Mouse (Mus musculus) MEL (cell line): ENCODE results near the gene Erf. TPM values are rescaled to one million over a fixed set of nuclear protein-coding genes. Genes with fewer than 3 reads are reported as not detected.

ENCODE experiments used
- DNase-seq: peaks from one replicate; pipeline ENCODE4 v3.0.0; 2011; ENCODE audit warnings: low read depth, low spot score
- H3K27ac ChIP-seq: 2 replicates; pipeline ENCODE4 v1.5.1; 2012; ENCODE audit warnings: low read depth, mild to moderate bottlenecking, control low read depth, low read length, moderate library complexity; ENCODE audit not compliant: control insufficient read depth
- H3K27me3 ChIP-seq, 2 experiments: fragments of 150-350 bp in 1 of 2; sonication (generic) in 1 of 2; 2 replicates each; pipeline ENCODE4 v1.6.1; 2012; ENCODE audit warnings: low read length in 2 of 2, mild to moderate bottlenecking in 2 of 2, improper control_type of control experiment in 1 of 2, moderate library complexity in 1 of 2; ENCODE audit not compliant: insufficient read depth in 2 of 2, control insufficient read depth in 1 of 2
- H3K36me3 ChIP-seq, 2 experiments: 2 replicates each; pipeline ENCODE4 v1.6.1; 2012 to 2014; ENCODE audit warnings: low read length in 2 of 2, improper control_type of control experiment in 1 of 2, inconsistent platforms in 1 of 2, mild to moderate bottlenecking in 1 of 2; ENCODE audit not compliant: insufficient read depth in 2 of 2, control insufficient read depth in 1 of 2
- H3K4me1 ChIP-seq, 2 experiments: fragments of 150-350 bp in 1 of 2; sonication (generic) in 1 of 2; 2 replicates each; pipeline ENCODE4 v1.6.1; 2012; ENCODE audit warnings: low read length in 2 of 2, improper control_type of control experiment in 1 of 2, mild to moderate bottlenecking in 1 of 2; ENCODE audit not compliant: insufficient read depth in 2 of 2, control insufficient read depth in 1 of 2
- H3K4me3 ChIP-seq, 2 experiments: fragments of 150-350 bp in 1 of 2; sonication (generic) in 1 of 2; 2 replicates each; pipeline ENCODE4 v1.5.1; 2012; ENCODE audit warnings: low read depth in 2 of 2, low read length in 2 of 2, mild to moderate bottlenecking in 2 of 2, moderate library complexity in 2 of 2, control low read depth in 1 of 2, improper control_type of control experiment in 1 of 2; ENCODE audit not compliant: control insufficient read depth in 1 of 2, insufficient read depth in 1 of 2
- H3K79me2 ChIP-seq: 2 replicates; pipeline ENCODE4 v1.6.1; 2012; ENCODE audit warnings: mild to moderate bottlenecking, low read length, moderate library complexity; ENCODE audit not compliant: control insufficient read depth, poor library complexity, insufficient read depth
- H3K9ac ChIP-seq: 2 replicates; pipeline ENCODE4 v1.6.1; 2012; ENCODE audit warnings: low read depth, mild to moderate bottlenecking, control low read depth, low read length, moderate library complexity; ENCODE audit not compliant: control insufficient read depth, poor library complexity, severe bottlenecking
- H3K9me3 ChIP-seq: fragments of 150-350 bp; sonication (generic); replicated peaks from 2 replicates; pipeline ENCODE4 v1.6.1; 2012; ENCODE audit warnings: mild to moderate bottlenecking, low read length, improper control_type of control experiment, moderate library complexity; ENCODE audit not compliant: insufficient read depth
- BHLHE40 ChIP-seq: IDR thresholded peaks from 2 replicates; pipeline ENCODE4 v1.6.1; 2012; ENCODE audit warnings: low read depth, mild to moderate bottlenecking, inconsistent platforms, low read length, improper control_type of control experiment, borderline replicate concordance
- CHD1 ChIP-seq: IDR thresholded peaks from 2 replicates; pipeline ENCODE4 v1.6.1; 2012; ENCODE audit warnings: low read depth, mild to moderate bottlenecking, inconsistent platforms, low read length, improper control_type of control experiment
- CTCF ChIP-seq, 3 experiments: IDR thresholded peaks in 2 of 3; conservative IDR thresholded peaks in 1 of 3; 2 replicates each; pipeline ENCODE4 v1.5.1; 2011 to 2012; ENCODE audit warnings: low read length in 3 of 3, low read depth in 2 of 3, mild to moderate bottlenecking in 2 of 3, improper control_type of control experiment in 1 of 3, inconsistent platforms in 1 of 3, mixed read lengths in 1 of 3, moderate library complexity in 1 of 3; ENCODE audit not compliant: control insufficient read depth in 1 of 3, insufficient read depth in 1 of 3, poor library complexity in 1 of 3, severe bottlenecking in 1 of 3
- EP300 ChIP-seq, 2 experiments: IDR thresholded peaks; 2 replicates each; pipeline ENCODE4 v1.6.1; 2011; ENCODE audit warnings: improper control_type of control experiment in 2 of 2, low read length in 2 of 2, low read depth in 1 of 2, mild to moderate bottlenecking in 1 of 2
- ETS1 ChIP-seq: IDR thresholded peaks from 2 replicates; pipeline ENCODE4 v1.6.1; 2012; ENCODE audit warnings: low read depth, mild to moderate bottlenecking, inconsistent platforms, low read length, improper control_type of control experiment, moderate library complexity
- JUND ChIP-seq: IDR thresholded peaks from 2 replicates; pipeline ENCODE4 v1.6.1; 2011; ENCODE audit warnings: low read depth, mild to moderate bottlenecking, improper control_type of control experiment, low read length
- KAT2A ChIP-seq: conservative IDR thresholded peaks from 2 replicates; pipeline ENCODE4 v1.6.1; 2012; ENCODE audit warnings: low read depth, low read length, improper control_type of control experiment, inconsistent platforms
- MAX ChIP-seq: IDR thresholded peaks from 2 replicates; pipeline ENCODE4 v1.6.1; 2011; ENCODE audit warnings: low read length, improper control_type of control experiment
- MAZ ChIP-seq: IDR thresholded peaks from 2 replicates; pipeline ENCODE4 v1.6.1; 2012; ENCODE audit warnings: low read depth, mild to moderate bottlenecking, inconsistent platforms, low read length, improper control_type of control experiment
- MEF2A ChIP-seq: IDR thresholded peaks from 2 replicates; pipeline ENCODE4 v1.6.1; 2014; ENCODE audit warnings: low read depth, mild to moderate bottlenecking, inconsistent platforms, low read length, improper control_type of control experiment; ENCODE audit not compliant: poor library complexity, insufficient replicate concordance, severe bottlenecking; ENCODE audit errors: extremely low read depth
- MXI1 ChIP-seq: IDR thresholded peaks from 2 replicates; pipeline ENCODE4 v1.6.1; 2011; ENCODE audit warnings: mild to moderate bottlenecking, low read depth, low read length, improper control_type of control experiment
- MYC ChIP-seq: IDR thresholded peaks from 2 replicates; pipeline ENCODE4 v1.6.1; 2011; ENCODE audit warnings: low read depth, mild to moderate bottlenecking, low read length, improper control_type of control experiment, moderate library complexity
- NRF1 ChIP-seq: IDR thresholded peaks from 2 replicates; pipeline ENCODE4 v1.6.1; 2014; ENCODE audit warnings: low read depth, mild to moderate bottlenecking, inconsistent platforms, low read length, improper control_type of control experiment, moderate library complexity; ENCODE audit not compliant: poor library complexity, insufficient read depth, severe bottlenecking
- POLR2A ChIP-seq, 2 experiments: IDR thresholded peaks; 2 replicates each; pipeline ENCODE4 v1.6.1; 2011 to 2012; ENCODE audit warnings: low read length in 2 of 2, mild to moderate bottlenecking in 2 of 2, control low read depth in 1 of 2, improper control_type of control experiment in 1 of 2, low read depth in 1 of 2, moderate library complexity in 1 of 2; ENCODE audit not compliant: control insufficient read depth in 1 of 2, insufficient read depth in 1 of 2, poor library complexity in 1 of 2
- POLR2AphosphoS2 ChIP-seq: IDR thresholded peaks from 2 replicates; pipeline ENCODE4 v1.6.1; 2011; ENCODE audit warnings: low read length, improper control_type of control experiment
- RAD21 ChIP-seq: IDR thresholded peaks from 2 replicates; pipeline ENCODE4 v1.6.1; 2011; ENCODE audit warnings: mild to moderate bottlenecking, low read depth, low read length, improper control_type of control experiment
- RCOR1 ChIP-seq: IDR thresholded peaks from 2 replicates; pipeline ENCODE4 v1.6.1; 2012; ENCODE audit warnings: low read depth, mild to moderate bottlenecking, inconsistent platforms, low read length, improper control_type of control experiment
- SIN3A ChIP-seq: IDR thresholded peaks from 2 replicates; pipeline ENCODE4 v1.6.1; 2012; ENCODE audit warnings: low read length, improper control_type of control experiment, inconsistent platforms
- SMC3 ChIP-seq: IDR thresholded peaks from 2 replicates; pipeline ENCODE4 v1.6.1; 2011; ENCODE audit warnings: low read depth, low read length, improper control_type of control experiment
- TCF12 ChIP-seq: IDR thresholded peaks from 2 replicates; pipeline ENCODE4 v1.6.1; 2014; ENCODE audit warnings: low read depth, mild to moderate bottlenecking, inconsistent platforms, low read length, improper control_type of control experiment, moderate library complexity
- USF1 ChIP-seq: IDR thresholded peaks from 2 replicates; pipeline ENCODE4 v1.6.1; 2014; ENCODE audit warnings: low read depth, mild to moderate bottlenecking, inconsistent platforms, low read length, improper control_type of control experiment, moderate library complexity
- ZKSCAN1 ChIP-seq: IDR thresholded peaks from 2 replicates; pipeline ENCODE4 v1.6.1; 2012; ENCODE audit warnings: low read depth, mild to moderate bottlenecking, inconsistent platforms, low read length, improper control_type of control experiment, moderate library complexity
- ZMIZ1 ChIP-seq: IDR thresholded peaks from 2 replicates; pipeline ENCODE4 v1.6.1; 2012; ENCODE audit warnings: low read depth, mild to moderate bottlenecking, inconsistent platforms, low read length, improper control_type of control experiment, moderate library complexity
- polyA plus RNA-seq, 2 experiments: library from polyadenylated mRNA; stranded (reverse) in 1 of 2; unstranded in 1 of 2; fragments of >175 nt in 1 of 2; fragments of >200 nt in 1 of 2; gene quantifications; 2 replicates each; pipeline versions ENCODE4 v1.2.1 to v1.2.4; 2012; ENCODE audit warnings: low replicate concordance in 2 of 2, low read depth in 1 of 2; ENCODE audit not compliant: insufficient read length in 2 of 2, insufficient read depth in 1 of 2, missing spikeins in 1 of 2
- total RNA-seq: library from RNA; depleted of rRNA; stranded (reverse); fragments of 300-350 nt; gene quantifications from 2 replicates; pipeline ENCODE4 v1.2.3, GENCODE M21; 2012

Erf gene
- total and polyA plus RNA-seq, 3 experiments: 24.6 to 33.2 TPM; not detected in 1

DNA sequence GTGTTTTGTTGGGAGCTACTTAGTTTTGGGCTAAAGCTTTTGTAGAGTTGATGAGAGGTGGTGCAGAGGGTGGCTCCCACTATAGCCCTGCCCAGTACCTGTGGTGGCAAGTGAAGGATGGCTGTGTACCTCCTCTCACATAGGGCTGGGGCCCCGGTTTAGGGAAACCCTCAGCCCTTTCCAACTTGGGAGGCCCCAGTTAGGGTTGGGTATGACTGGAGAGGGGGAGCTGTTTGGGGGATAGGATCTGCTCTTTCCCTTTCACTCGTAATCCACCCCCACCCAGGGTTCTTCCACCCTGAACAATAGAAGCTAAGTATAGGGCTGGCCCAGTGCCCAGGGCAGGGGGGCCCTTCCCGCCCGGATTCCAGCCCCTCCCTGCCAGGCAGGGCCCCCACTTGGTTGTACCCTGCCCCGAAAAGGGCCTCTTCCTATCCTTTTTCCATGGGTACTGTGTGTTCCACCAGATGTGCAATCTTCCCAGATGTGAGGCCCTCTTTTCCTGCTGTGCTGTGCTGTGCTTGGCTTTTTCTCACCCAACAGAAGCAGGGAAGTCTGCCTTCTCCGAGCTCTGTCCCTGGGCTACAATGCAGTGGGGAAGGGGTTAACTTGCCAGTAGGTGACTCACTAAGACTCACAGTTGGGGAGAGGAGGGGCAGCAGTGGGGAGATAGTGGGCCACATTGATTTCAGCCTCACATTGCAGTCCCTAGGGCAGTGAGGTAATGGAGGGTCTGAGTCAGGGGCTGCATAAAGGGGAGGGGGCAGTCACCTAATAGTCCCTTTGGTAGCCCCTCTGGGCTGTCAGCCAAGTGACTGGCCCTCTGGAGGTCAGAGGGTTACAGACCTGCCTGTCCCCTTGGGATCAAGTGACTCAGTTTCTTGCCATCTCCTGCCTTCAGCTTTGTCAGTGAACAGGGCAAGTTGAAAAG is 29.6 kb upstream of the Erf start (continued):
- TF ChIP-seq KAT2A: no peak
- TF ChIP-seq SIN3A: peak; percentile 90
- TF ChIP-seq ZMIZ1: no peak
- peak; percentile 73 for TF ChIP-seq RCOR1
- TF ChIP-seq ETS1: peak; percentile 85
- no peak for TF ChIP-seq POLR2AphosphoS2
- no peak; the same call in 1 of the 2 replicates for TF ChIP-seq SMC3
- TF ChIP-seq JUND: peak; percentile 94
- TF ChIP-seq MEF2A: peak; percentile 54; the same call in 1 of the 2 replicates
- peak; percentile 50; the same call in 1 of the 2 replicates for TF ChIP-seq TCF12

DNA sequence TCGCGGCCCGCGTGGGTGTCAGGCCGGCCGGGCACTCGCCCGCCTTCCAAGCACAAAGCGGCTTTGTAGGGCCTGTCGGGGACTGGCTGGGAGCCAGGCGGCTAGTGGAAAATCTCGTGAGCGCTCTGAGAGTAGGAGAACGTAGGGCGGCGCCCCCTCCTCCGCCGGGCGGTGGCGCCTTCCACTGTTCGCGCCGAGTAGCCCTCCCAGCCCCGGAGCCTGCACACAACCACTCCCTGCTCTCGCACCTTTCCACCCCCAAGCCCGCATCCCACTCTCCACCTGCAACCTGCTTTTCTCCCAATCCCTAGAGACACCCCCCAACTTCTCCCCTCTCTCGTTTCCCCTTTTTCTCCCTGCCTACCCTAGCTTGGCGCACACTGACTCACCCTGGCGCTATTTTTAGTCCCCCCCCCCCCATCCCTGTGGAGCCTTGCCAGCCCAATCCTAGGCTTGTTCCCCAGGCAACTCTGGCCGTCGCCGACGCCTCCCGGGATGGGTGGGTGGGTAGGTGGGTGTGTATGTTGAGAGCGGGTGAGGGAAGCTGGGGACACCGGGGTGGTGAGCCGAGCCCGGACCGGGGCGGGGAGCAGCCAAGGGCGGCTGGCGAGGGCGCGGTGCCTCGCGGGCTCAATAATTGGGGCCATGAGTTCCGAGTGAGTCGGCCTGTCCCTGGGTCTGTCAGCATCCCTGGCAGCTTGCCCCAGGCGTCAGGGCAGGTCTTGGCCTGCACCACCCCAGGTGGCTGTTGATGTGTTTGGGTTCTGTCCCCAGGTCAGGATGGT is 28.7 kb upstream of the Erf start:
- peaks cover 30 to 50% of the 10 kb centered on the region in 2 experiments for H3K4me1 ChIP-seq
- peak; percentile 89 for DNase-seq
- peak overlapping the region; percentile 62 for H3K9ac ChIP-seq
- peak overlapping the region; percentile 42 to 44 for H3K4me3 ChIP-seq
- peaks cover 0 to 48% of the 10 kb centered on the region in 2 experiments; a peak in 2 of 4 replicates for H3K36me3 ChIP-seq
- peak in 2 of 3 experiments; percentile 23 to 32; a peak in 3 of 6 replicates for TF ChIP-seq CTCF (IDR thresholded peaks at IDR 0.05 in 2 of 3, conservative IDR thresholded peaks at IDR 0.05 in 1 of 3; ENCODE audit: control insufficient read depth in 1 of 3, insufficient read depth in 1 of 3, low read depth in 2 of 3, low read length in 3 of 3, poor library complexity in 1 of 3, severe bottlenecking in 1 of 3)
- TF ChIP-seq USF1: no peak
- TF ChIP-seq NRF1: 0 out of 2 replicates have a peak, but pooled peaks have one; percentile 14
- no peak for TF ChIP-seq POLR2AphosphoS2
- TF ChIP-seq CHD1: no peak
- TF ChIP-seq ZMIZ1: no peak
- TF ChIP-seq ZKSCAN1: no peak
- TF ChIP-seq MAX: peak; percentile 21; the same call in 1 of the 2 replicates
- 0 out of 2 replicates have a peak, but pooled peaks have one; percentile 7 for TF ChIP-seq RCOR1
- TF ChIP-seq MXI1: peak; percentile 70; the same call in 1 of the 2 replicates
- no peak for TF ChIP-seq MYC
- TF ChIP-seq ETS1: peak; percentile 75
- TF ChIP-seq TCF12: peak; percentile 6; the same call in 1 of the 2 replicates
- TF ChIP-seq MEF2A: peak; percentile 97
- TF ChIP-seq MAZ: peak; percentile 80; the same call in 1 of the 2 replicates
- TF ChIP-seq POLR2A (IDR thresholded peaks at IDR 0.05; ENCODE audit: control insufficient read depth in 1 of 2, insufficient read depth in 1 of 2, low read depth in 1 of 2, low read length in 2 of 2, poor library complexity in 1 of 2): 0 out of 4 replicates have a peak, but pooled peaks of 1 of the 2 experiments have one; percentile 34
- TF ChIP-seq SIN3A: peak; percentile 37
- no peak for TF ChIP-seq RAD21
- peak; percentile 38; the same call in 1 of the 2 replicates for TF ChIP-seq BHLHE40
- TF ChIP-seq EP300 (IDR thresholded peaks at IDR 0.05; ENCODE audit: low read depth in 1 of 2, low read length in 2 of 2): peak in 1 of 2 experiments; percentile 46; a peak in 2 of 4 replicates
- no peaks in the 10 kb centered on the region for H3K9me3 ChIP-seq
- peaks cover 29% of the 10 kb centered on the region for H3K79me2 ChIP-seq
- H3K27me3 ChIP-seq: no peaks in the 10 kb centered on the region
- H3K27ac ChIP-seq: peak overlapping the region; percentile 94
